Mouse (Mus musculus) embryonic facial prominence, embryonic 13.5 days (tissue): ENCODE measurements around the gene Klrb1f. TPM values are rescaled to one million over a fixed set of nuclear protein-coding genes. Genes with fewer than 3 reads are reported as not detected.
A peak's percentile ranks its signal among the peaks of the same experiment; 100 is the strongest.

Experiments used
- ATAC-seq: fragments of 200-750 bp; cut with Nextera tagmentation; 2 replicates; pipeline ENCODE4 v1.8.0; 2017; ENCODE audit warnings: low read depth; ENCODE audit not compliant: insufficient number of reproducible peaks, insufficient read depth, low FRiP score, low TSS enrichment
- H3K27ac ChIP-seq: fragments of 300-500 bp; sonication (generic); 2 replicates; pipeline ENCODE4 v1.5.1; 2015; ENCODE audit warnings: moderate library complexity, mild to moderate bottlenecking, inconsistent platforms
- H3K27me3 ChIP-seq: fragments of 300-500 bp; sonication (generic); 2 replicates; pipeline ENCODE4 v1.6.1; 2015; ENCODE audit warnings: mild to moderate bottlenecking, inconsistent platforms
- H3K36me3 ChIP-seq: fragments of 300-500 bp; sonication (generic); 2 replicates; pipeline ENCODE4 v1.6.1; 2015; ENCODE audit warnings: mild to moderate bottlenecking, inconsistent platforms
- H3K4me1 ChIP-seq: fragments of 300-500 bp; sonication (generic); 2 replicates; pipeline ENCODE4 v1.6.1; 2015; ENCODE audit warnings: inconsistent platforms
- H3K4me2 ChIP-seq: fragments of 300-500 bp; sonication (generic); 2 replicates; pipeline ENCODE4 v1.6.1; 2015; ENCODE audit warnings: moderate library complexity, mild to moderate bottlenecking, inconsistent platforms
- H3K4me3 ChIP-seq: fragments of 300-500 bp; sonication (generic); 2 replicates; pipeline ENCODE4 v1.5.1; 2015; ENCODE audit warnings: mild to moderate bottlenecking, inconsistent platforms
- H3K9ac ChIP-seq: fragments of 300-500 bp; sonication (generic); 2 replicates; pipeline ENCODE4 v1.6.1; 2015; ENCODE audit warnings: mild to moderate bottlenecking, inconsistent platforms
- H3K9me3 ChIP-seq: fragments of 300-500 bp; sonication (generic); 2 replicates; pipeline ENCODE4 v1.6.1; 2016; ENCODE audit warnings: inconsistent platforms
- WGBS: fragments of 180-500 bp; shearing (Covaris S2); methylation state at CpG from one replicate; pipeline ENCODE4 v1.1.7; 2015; ENCODE audit warnings: mixed read lengths; 5-methylcytosine and 5-hydroxymethylcytosine counted together
- polyA plus RNA-seq: library from polyadenylated mRNA; unstranded; fragments of >200 nt; fragmentation: Nextera tagmentation; extraction: Ambion mirVana; gene quantifications from 2 replicates; pipeline ENCODE4 v1.2.1, GENCODE M21; 2015

The Klrb1f gene
- polyA plus RNA-seq, 1 experiment from 2014 or later, result 0.72 TPM

GRCm38 (mm10) chr6:129027451-129028248 is 18.1 kb upstream of the Klrb1f start:
- Histone ChIP-seq H3K9ac (no peak overlapping the region), H3K4me3 (no peak overlapping the region), H3K27ac (no peak overlapping the region), H3K36me3 (no peaks in the 10 kb centered on the region), H3K9me3 (no peaks in the 10 kb centered on the region), H3K27me3 (no peaks in the 10 kb centered on the region), H3K4me2 (no peak overlapping the region), H3K4me1 (no peaks in the 10 kb centered on the region)
- ATAC-seq, result no peak
- WGBS, result 89% methylated on average over 8 of the region's 8 CpGs

GRCm38 (mm10) chr6:129030175-129030824 is 15.4 kb upstream of the Klrb1f start:
- H3K9me3 ChIP-seq, result no peaks in the 10 kb centered on the region
- H3K9ac ChIP-seq, result no peak overlapping the region
- no peak overlapping the region for H3K27ac ChIP-seq
- no peak for ATAC-seq
- no peaks in the 10 kb centered on the region for H3K27me3 ChIP-seq
- no peaks in the 10 kb centered on the region for H3K4me1 ChIP-seq
- no peak overlapping the region for H3K4me3 ChIP-seq
- no peak overlapping the region for H3K4me2 ChIP-seq
- WGBS, result 52% methylated on average over 6 of the region's 6 CpGs
- no peaks in the 10 kb centered on the region for H3K36me3 ChIP-seq

GRCm38 (mm10) chr6:129030964-129031363 is 14.7 kb upstream of the Klrb1f start:
- H3K9me3 ChIP-seq, result no peaks in the 10 kb centered on the region
- no peak overlapping the region for H3K27ac ChIP-seq
- no peak overlapping the region for H3K4me2 ChIP-seq
- H3K9ac ChIP-seq, result no peak overlapping the region
- H3K4me1 ChIP-seq, result no peaks in the 10 kb centered on the region
- H3K4me3 ChIP-seq, result no peak overlapping the region
- no peak for ATAC-seq
- H3K27me3 ChIP-seq, result no peaks in the 10 kb centered on the region
- WGBS, result 81% methylated on average over 2 of the region's 2 CpGs
- H3K36me3 ChIP-seq, result no peaks in the 10 kb centered on the region

- H3K4me2 ChIP-seq, result no peak overlapping the region
- no peaks in the 10 kb centered on the region for H3K27me3 ChIP-seq
- H3K27ac ChIP-seq, result no peak overlapping the region
- WGBS, result 79% methylated on average over 2 of the region's 2 CpGs
- no peaks in the 10 kb centered on the region for H3K9me3 ChIP-seq
- no peak for ATAC-seq
- no peak overlapping the region for H3K4me3 ChIP-seq
- no peaks in the 10 kb centered on the region for H3K36me3 ChIP-seq
- H3K9ac ChIP-seq, result no peak overlapping the region
- no peaks in the 10 kb centered on the region for H3K4me1 ChIP-seq
These were observed 12.3 kb upstream of the Klrb1f start for GRCm38 (mm10) chr6:129033397-129033796.

- Histone ChIP-seq H3K27ac (no peak overlapping the region), H3K27me3 (no peaks in the 10 kb centered on the region), H3K9ac (no peak overlapping the region), H3K4me3 (no peak overlapping the region), H3K9me3 (no peaks in the 10 kb centered on the region), H3K4me1 (no peaks in the 10 kb centered on the region), H3K36me3 (no peaks in the 10 kb centered on the region), H3K4me2 (no peak overlapping the region)
- no peak for ATAC-seq
- 69% methylated on average over 2 of the region's 2 CpGs for WGBS
These were observed 10.7 kb upstream of the Klrb1f start for GRCm38 (mm10) chr6:129035017-129035416.

GRCm38 (mm10) chr6:129036326-129036725 is 9.4 kb upstream of the Klrb1f start:
- H3K4me3 ChIP-seq, result no peak overlapping the region
- no peaks in the 10 kb centered on the region for H3K4me1 ChIP-seq
- no peak overlapping the region for H3K9ac ChIP-seq
- no peak overlapping the region for H3K27ac ChIP-seq
- H3K27me3 ChIP-seq, result no peaks in the 10 kb centered on the region
- no peak overlapping the region for H3K4me2 ChIP-seq
- H3K36me3 ChIP-seq, result no peaks in the 10 kb centered on the region
- ATAC-seq, result no peak
- H3K9me3 ChIP-seq, result no peaks in the 10 kb centered on the region

GRCm38 (mm10) chr6:129036890-129037463 is 8.7 kb upstream of the Klrb1f start:
- ATAC-seq, result no peak
- H3K36me3 ChIP-seq, result no peaks in the 10 kb centered on the region
- no peaks in the 10 kb centered on the region for H3K4me1 ChIP-seq
- H3K9me3 ChIP-seq, result no peaks in the 10 kb centered on the region
- H3K9ac ChIP-seq, result no peak overlapping the region
- no peak overlapping the region for H3K4me2 ChIP-seq
- H3K4me3 ChIP-seq, result no peak overlapping the region
- 69% methylated on average over 2 of the region's 2 CpGs for WGBS
- H3K27me3 ChIP-seq, result no peaks in the 10 kb centered on the region
- H3K27ac ChIP-seq, result no peak overlapping the region

- Histone ChIP-seq H3K27me3 (no peaks in the 10 kb centered on the region), H3K27ac (no peak overlapping the region), H3K4me2 (no peak overlapping the region), H3K4me3 (no peak overlapping the region), H3K9me3 (no peaks in the 10 kb centered on the region), H3K36me3 (no peaks in the 10 kb centered on the region), H3K9ac (no peak overlapping the region), H3K4me1 (no peaks in the 10 kb centered on the region)
- 78% methylated on average over 2 of the region's 2 CpGs for WGBS
- no peak for ATAC-seq
These were observed 4.2 kb upstream of the Klrb1f start for GRCm38 (mm10) chr6:129041470-129041869.

GRCm38 (mm10) chr6:129042470-129042869 is 3.2 kb upstream of the Klrb1f start:
- Histone ChIP-seq H3K9me3 (no peaks in the 10 kb centered on the region), H3K9ac (no peak overlapping the region), H3K4me2 (no peak overlapping the region), H3K4me3 (no peak overlapping the region), H3K27ac (no peak overlapping the region), H3K4me1 (no peaks in the 10 kb centered on the region), H3K27me3 (no peaks in the 10 kb centered on the region), H3K36me3 (no peaks in the 10 kb centered on the region)
- ATAC-seq, result no peak

GRCm38 (mm10) chr6:129048381-129048780 is 2.7 kb downstream of the Klrb1f start:
- H3K4me2 ChIP-seq, result no peak overlapping the region
- no peaks in the 10 kb centered on the region for H3K9me3 ChIP-seq
- H3K9ac ChIP-seq, result no peak overlapping the region
- H3K27me3 ChIP-seq, result no peaks in the 10 kb centered on the region
- H3K4me1 ChIP-seq, result peaks cover 6% of the 10 kb centered on the region
- H3K36me3 ChIP-seq, result no peaks in the 10 kb centered on the region
- WGBS, result 33% methylated on average over 4 of the region's 4 CpGs
- no peak overlapping the region for H3K4me3 ChIP-seq
- H3K27ac ChIP-seq, result no peak overlapping the region
- ATAC-seq, result no peak

GRCm38 (mm10) chr6:129048857-129049473 is 3.3 kb downstream of the Klrb1f start:
- H3K9ac ChIP-seq, result peak overlapping the region; percentile 68
- no peak overlapping the region for H3K27ac ChIP-seq
- no peaks in the 10 kb centered on the region for H3K27me3 ChIP-seq
- peaks cover 6% of the 10 kb centered on the region for H3K4me1 ChIP-seq
- H3K4me2 ChIP-seq, result peak overlapping the region; percentile 64
- H3K36me3 ChIP-seq, result no peaks in the 10 kb centered on the region
- 2% methylated on average over 13 of the region's 13 CpGs for WGBS
- no peaks in the 10 kb centered on the region for H3K9me3 ChIP-seq
- H3K4me3 ChIP-seq, result peak overlapping the region; percentile 45
- peak; percentile 79; the same call in 1 of the 2 replicates for ATAC-seq
